Mouse (Mus musculus): Measurements from ENCODE around the gene Kcnj9. TPM values are rescaled to one million over a fixed set of nuclear protein-coding genes. Genes with fewer than 3 reads are reported as not detected.
A peak's percentile ranks its signal among the peaks of the same experiment; 100 is the strongest.

The Kcnj9 gene
- polyA plus RNA-seq, 1 experiment from 2014 or later, result not detected

DNA sequence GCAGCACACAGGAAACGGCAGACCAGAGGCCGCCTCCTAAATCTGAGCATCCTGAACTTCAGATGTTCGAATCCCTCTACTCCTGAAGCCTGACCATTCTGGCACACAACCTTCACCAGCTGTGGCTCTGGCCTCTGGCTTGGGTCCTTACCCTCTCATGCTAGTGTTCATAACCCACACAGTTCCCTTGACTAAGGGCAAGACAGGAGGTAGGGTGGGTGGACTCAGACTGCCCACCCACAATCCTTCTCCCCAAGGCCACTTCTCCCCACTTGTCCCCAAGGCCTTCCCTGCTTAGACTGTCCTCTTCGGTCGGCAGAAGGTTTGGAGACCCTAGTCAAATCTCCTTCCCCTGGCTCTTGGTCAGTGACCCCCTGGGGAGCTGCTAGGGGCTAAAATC, 20.4 kb upstream of the Kcnj9 start:
- H3K4me2 ChIP-seq, result 0 out of 2 replicates have a peak overlapping the region, but pooled peaks have one; percentile 24
- ATAC-seq (replicated peaks; ENCODE audit: low FRiP score), result no peak
- H3K4me3 ChIP-seq (replicated peaks), result no peak overlapping the region
- 67% methylated on average over 5 of the region's 5 CpGs for WGBS
- H3K4me1 ChIP-seq, result peaks cover 26% of the 10 kb centered on the region
- H3K9ac ChIP-seq, result no peak overlapping the region
- no peaks in the 10 kb centered on the region for H3K36me3 ChIP-seq
- peaks cover 26% of the 10 kb centered on the region for H3K27me3 ChIP-seq
- no peaks in the 10 kb centered on the region for H3K9me3 ChIP-seq (replicated peaks)
- H3K27ac ChIP-seq, result peak overlapping the region; percentile 88

DNA sequence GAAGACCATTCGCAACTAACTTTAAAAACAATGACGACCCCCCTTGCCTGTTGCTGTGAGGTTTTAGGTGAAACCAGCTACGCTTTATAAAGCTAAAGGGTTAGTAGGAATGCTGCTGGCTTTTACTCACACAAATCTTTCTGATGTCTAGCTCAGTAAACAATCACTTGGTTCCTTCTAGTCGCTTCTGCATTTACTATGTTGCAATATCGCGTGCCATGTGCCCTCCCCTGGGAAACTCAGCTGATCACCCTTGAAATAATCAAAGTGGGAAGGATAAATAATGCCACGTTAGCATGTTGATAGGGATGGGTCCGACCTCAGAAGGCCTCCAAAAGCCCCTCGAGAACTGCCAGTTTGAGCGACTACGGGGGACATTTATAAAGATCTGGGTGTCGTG, 18.3 kb upstream of the Kcnj9 start:
- Histone ChIP-seq H3K9ac (no peak overlapping the region), H3K27me3 (peaks cover 36% of the 10 kb centered on the region), H3K27ac (no peak overlapping the region), H3K9me3 (replicated peaks) (no peaks in the 10 kb centered on the region), H3K4me1 (peaks cover 23% of the 10 kb centered on the region), H3K4me3 (replicated peaks) (no peak overlapping the region), H3K4me2 (no peak overlapping the region), H3K36me3 (no peaks in the 10 kb centered on the region)
- ATAC-seq (replicated peaks; ENCODE audit: low FRiP score), result no peak
- WGBS, result 88% methylated on average over 12 of the region's 12 CpGs

DNA sequence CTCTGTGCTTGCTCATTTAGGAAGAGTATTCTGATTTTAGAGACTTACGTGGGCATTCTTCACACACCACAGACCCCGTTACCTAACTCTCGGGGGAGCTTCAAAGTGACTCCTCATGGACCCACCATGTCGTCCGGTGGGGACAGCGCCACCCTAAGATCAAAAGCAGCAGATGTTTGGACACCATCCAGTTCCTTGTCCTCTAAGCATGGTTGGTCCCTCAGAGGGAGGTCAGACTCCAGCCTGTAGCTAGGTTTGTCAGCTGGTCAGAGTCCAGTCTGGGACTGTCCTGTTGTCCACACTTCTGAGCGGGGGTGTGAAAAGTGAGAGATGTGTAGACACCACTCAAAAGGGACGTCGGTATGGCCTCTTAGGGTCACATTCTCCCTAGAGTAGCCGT, 17.6 kb upstream of the Kcnj9 start:
- no peak overlapping the region for H3K4me2 ChIP-seq
- H3K9me3 ChIP-seq (replicated peaks), result no peaks in the 10 kb centered on the region
- no peaks in the 10 kb centered on the region for H3K36me3 ChIP-seq
- no peak overlapping the region for H3K4me3 ChIP-seq (replicated peaks)
- peaks cover 21% of the 10 kb centered on the region for H3K4me1 ChIP-seq
- ATAC-seq (replicated peaks; ENCODE audit: low FRiP score), result no peak
- H3K27ac ChIP-seq, result no peak overlapping the region
- no peak overlapping the region for H3K9ac ChIP-seq
- peaks cover 37% of the 10 kb centered on the region for H3K27me3 ChIP-seq
- 75% methylated on average over 10 of the region's 10 CpGs for WGBS

DNA sequence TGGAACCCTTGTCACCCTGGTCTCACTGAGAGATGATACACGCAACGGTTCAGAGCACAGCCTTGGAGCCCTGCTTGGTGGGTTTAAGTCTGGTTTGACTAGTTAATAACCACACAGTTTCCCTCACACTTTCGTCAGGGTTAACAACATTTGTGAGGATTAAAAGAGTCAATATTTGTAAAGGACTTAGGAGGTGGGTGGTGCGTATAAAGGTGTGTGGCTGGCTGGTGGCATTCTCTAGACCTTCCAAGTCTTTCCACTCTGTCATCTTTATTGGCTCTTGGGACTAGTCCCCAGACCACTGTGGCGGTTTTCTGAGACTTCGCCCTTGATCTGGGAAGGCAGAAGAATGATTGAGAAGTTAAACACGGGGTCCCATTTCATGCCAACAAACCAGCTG, 15.7 kb upstream of the Kcnj9 start:
- no peak overlapping the region for H3K4me2 ChIP-seq
- peaks cover 33% of the 10 kb centered on the region for H3K27me3 ChIP-seq
- no peak overlapping the region for H3K9ac ChIP-seq
- no peak for ATAC-seq (replicated peaks; ENCODE audit: low FRiP score)
- no peak overlapping the region for H3K27ac ChIP-seq
- no peaks in the 10 kb centered on the region for H3K9me3 ChIP-seq (replicated peaks)
- 80% methylated on average over 7 of the region's 7 CpGs for WGBS
- H3K36me3 ChIP-seq, result no peaks in the 10 kb centered on the region
- no peak overlapping the region for H3K4me3 ChIP-seq (replicated peaks)
- peaks cover 14% of the 10 kb centered on the region for H3K4me1 ChIP-seq

DNA sequence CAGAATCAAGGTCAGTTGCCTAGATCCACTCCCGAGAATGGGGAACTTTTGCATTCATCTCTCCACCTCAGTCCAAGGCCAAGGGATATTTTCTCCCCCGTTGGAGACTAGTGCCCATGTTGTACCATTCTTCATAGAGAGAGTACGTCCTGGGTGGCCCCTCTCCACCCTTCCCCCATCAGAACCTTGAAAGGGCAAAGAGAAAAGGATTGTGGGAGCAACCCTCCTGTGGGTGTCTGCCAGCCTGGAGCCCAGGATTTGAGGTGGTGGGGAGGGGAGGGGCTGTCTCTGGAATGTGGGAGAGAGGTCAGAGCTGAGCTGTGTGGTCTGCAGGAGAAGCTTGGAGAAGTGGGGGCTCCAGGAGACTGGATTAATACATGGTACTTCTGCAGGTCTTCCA, 14.8 kb upstream of the Kcnj9 start:
- WGBS, result 61% methylated on average over 3 of the region's 3 CpGs
- peaks cover 39% of the 10 kb centered on the region for H3K27me3 ChIP-seq
- no peaks in the 10 kb centered on the region for H3K9me3 ChIP-seq (replicated peaks)
- no peaks in the 10 kb centered on the region for H3K36me3 ChIP-seq
- no peak overlapping the region for H3K9ac ChIP-seq
- ATAC-seq (replicated peaks; ENCODE audit: low FRiP score), result no peak
- H3K4me3 ChIP-seq (replicated peaks), result no peak overlapping the region
- no peak overlapping the region for H3K27ac ChIP-seq
- H3K4me2 ChIP-seq, result no peak overlapping the region
- H3K4me1 ChIP-seq, result peaks cover 11% of the 10 kb centered on the region

DNA sequence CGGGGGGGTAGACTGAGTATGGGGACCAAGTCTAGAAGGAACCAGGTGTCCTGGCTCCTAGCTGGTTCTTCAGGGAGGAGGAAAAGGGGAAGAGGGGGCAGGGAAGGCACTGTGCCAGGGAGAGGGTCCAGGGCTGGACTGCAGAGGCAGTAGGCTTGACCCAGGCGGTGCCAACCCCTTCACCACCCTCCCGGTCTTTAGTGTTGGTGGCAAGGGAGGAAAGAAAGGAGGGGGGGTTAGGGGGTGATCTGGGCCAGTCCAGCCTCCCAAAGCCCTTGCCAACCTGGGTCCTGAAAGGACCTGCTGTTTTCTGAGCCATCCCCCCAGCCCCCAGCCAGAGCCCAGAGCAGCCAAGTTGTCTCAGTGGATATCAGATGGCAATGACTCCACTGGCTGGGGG, 13.6 kb upstream of the Kcnj9 start:
- Histone ChIP-seq H3K4me3 (replicated peaks) (no peak overlapping the region), H3K27ac (no peak overlapping the region), H3K4me1 (peaks cover 11% of the 10 kb centered on the region), H3K9me3 (replicated peaks) (no peaks in the 10 kb centered on the region), H3K9ac (no peak overlapping the region), H3K4me2 (no peak overlapping the region), H3K36me3 (no peaks in the 10 kb centered on the region), H3K27me3 (peaks cover 48% of the 10 kb centered on the region)
- ATAC-seq (replicated peaks; ENCODE audit: low FRiP score), result no peak
- WGBS, result 91% methylated on average over 3 of the region's 3 CpGs

DNA sequence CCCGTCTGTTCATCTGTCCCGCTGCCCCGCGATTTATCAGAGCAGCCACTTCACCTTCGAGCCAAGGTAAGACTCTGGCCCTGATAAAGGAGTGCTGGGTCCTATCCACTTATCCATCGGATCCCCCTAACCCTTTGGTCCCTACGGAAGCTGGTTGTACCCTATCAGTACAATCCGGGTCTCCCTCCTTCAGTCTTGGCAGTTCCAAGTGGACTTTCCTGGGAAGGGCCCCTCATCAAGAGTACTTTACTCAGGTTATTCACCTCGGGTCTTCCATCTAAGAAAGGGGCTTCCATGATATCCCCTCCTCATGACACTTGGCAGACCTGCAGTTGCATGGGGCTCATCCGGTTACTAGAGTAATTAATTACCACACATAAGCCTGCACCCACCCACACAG, 12.3 kb upstream of the Kcnj9 start:
- Histone ChIP-seq H3K27ac (no peak overlapping the region), H3K36me3 (no peaks in the 10 kb centered on the region), H3K4me3 (replicated peaks) (peak overlapping the region; percentile 52), H3K4me1 (peaks cover 11% of the 10 kb centered on the region), H3K9ac (0 out of 2 replicates have a peak overlapping the region, but pooled peaks have one; percentile 29), H3K9me3 (replicated peaks) (no peaks in the 10 kb centered on the region), H3K27me3 (peaks cover 52% of the 10 kb centered on the region), H3K4me2 (peak overlapping the region; percentile 83)
- peak; percentile 26; the same call in 1 of the 2 replicates for ATAC-seq (replicated peaks; ENCODE audit: low FRiP score)
- WGBS, result 19% methylated on average over 10 of the region's 10 CpGs

- no peak within 1 kb of the TSS for H3K27ac ChIP-seq
- H3K4me1 ChIP-seq, result peaks cover 11% of the 10 kb centered on the region
- 3% methylated on average over 38 of the region's 38 CpGs for WGBS
- no peaks in the 10 kb centered on the region for H3K9me3 ChIP-seq (replicated peaks)
- peak within 1 kb of the TSS; percentile 52 for H3K4me3 ChIP-seq (replicated peaks)
- peak within 1 kb of the TSS; percentile 29; the same call in 1 of the 2 replicates for H3K9ac ChIP-seq
- peak; percentile 95 for ATAC-seq (replicated peaks; ENCODE audit: low FRiP score)
- no peaks in the 10 kb centered on the region for H3K36me3 ChIP-seq
- H3K27me3 ChIP-seq, result peaks cover 52% of the 10 kb centered on the region
- peak within 1 kb of the TSS; percentile 83 for H3K4me2 ChIP-seq
Observed at GRCm38 (mm10) chr1:172340729-172341321, 11.7 kb upstream of the Kcnj9 start, which contains the start of gene Kcnj10. Gene Kcnj10 (plus strand): TSS chr1:172341210.

DNA sequence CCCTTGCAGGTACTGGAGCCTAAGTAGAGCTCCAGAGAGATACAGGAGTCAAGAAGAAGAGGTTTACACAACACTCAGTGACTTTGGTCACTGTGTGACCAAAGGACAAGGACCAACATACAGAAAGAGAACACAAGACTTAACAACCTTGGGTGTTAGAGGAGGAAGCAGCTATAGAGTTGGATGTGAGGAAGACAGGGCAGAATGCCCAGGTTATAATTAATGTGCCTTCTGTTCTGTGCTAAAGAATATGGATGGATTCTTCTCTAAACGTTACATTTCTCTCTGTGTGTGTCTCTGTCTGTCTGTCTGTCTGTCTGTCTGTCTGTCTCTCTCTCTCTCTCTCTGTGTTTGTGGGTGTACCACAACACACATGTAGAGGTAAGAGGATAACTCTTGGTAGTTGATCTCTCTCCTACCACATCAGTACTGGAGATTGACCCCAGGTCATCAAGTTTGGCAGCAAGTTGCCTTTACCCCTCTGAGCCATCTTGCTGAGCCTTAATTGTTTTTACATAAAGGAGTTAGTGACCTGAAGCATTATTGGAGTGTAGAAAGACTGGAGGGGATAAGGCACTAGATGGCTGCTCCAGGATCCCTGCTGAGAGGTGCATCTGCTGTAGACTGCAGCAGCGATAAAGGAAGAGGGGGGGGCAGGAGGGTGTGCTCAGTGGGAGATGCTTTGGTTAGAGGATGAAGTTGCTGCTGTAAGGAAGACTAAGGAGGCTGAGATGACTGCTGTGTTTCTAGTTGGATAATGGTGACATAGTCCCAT, 8.5 kb upstream of the Kcnj9 start:
- H3K27ac ChIP-seq, result no peak overlapping the region
- no peak overlapping the region for H3K4me3 ChIP-seq (replicated peaks)
- no peaks in the 10 kb centered on the region for H3K36me3 ChIP-seq
- no peaks in the 10 kb centered on the region for H3K9me3 ChIP-seq (replicated peaks)
- no peak overlapping the region for H3K4me2 ChIP-seq
- WGBS, result 48% methylated on average over 2 of the region's 2 CpGs
- no peak for ATAC-seq (replicated peaks; ENCODE audit: low FRiP score)
- peaks cover 11% of the 10 kb centered on the region for H3K4me1 ChIP-seq
- H3K9ac ChIP-seq, result no peak overlapping the region
- peaks cover 50% of the 10 kb centered on the region for H3K27me3 ChIP-seq

- no peak overlapping the region for H3K4me3 ChIP-seq (replicated peaks)
- H3K9me3 ChIP-seq (replicated peaks), result no peaks in the 10 kb centered on the region
- H3K4me2 ChIP-seq, result no peak overlapping the region
- no peak overlapping the region for H3K9ac ChIP-seq
- no peaks in the 10 kb centered on the region for H3K36me3 ChIP-seq
- WGBS, result 77% methylated on average over 15 of the region's 15 CpGs
- peaks cover 6% of the 10 kb centered on the region for H3K4me1 ChIP-seq
- ATAC-seq (replicated peaks; ENCODE audit: low FRiP score), result no peak
- H3K27me3 ChIP-seq, result peaks cover 48% of the 10 kb centered on the region
- H3K27ac ChIP-seq, result no peak overlapping the region
Observed at GRCm38 (mm10) chr1:172335804-172336203, 6.7 kb upstream of the Kcnj9 start.

- H3K4me2 ChIP-seq, result no peak overlapping the region
- no peaks in the 10 kb centered on the region for H3K9me3 ChIP-seq (replicated peaks)
- no peak overlapping the region for H3K9ac ChIP-seq
- no peak; the same call in 1 of the 2 replicates for ATAC-seq (replicated peaks; ENCODE audit: low FRiP score)
- no peaks in the 10 kb centered on the region for H3K36me3 ChIP-seq
- WGBS, result 19% methylated on average over 3 of the region's 3 CpGs
- peaks cover 55% of the 10 kb centered on the region for H3K27me3 ChIP-seq
- no peak overlapping the region for H3K4me3 ChIP-seq (replicated peaks)
- no peak overlapping the region for H3K27ac ChIP-seq
- no peaks in the 10 kb centered on the region for H3K4me1 ChIP-seq
Observed at GRCm38 (mm10) chr1:172333512-172333911, 4.4 kb upstream of the Kcnj9 start.

GRCm38 (mm10) chr1:172332925-172333324, 3.8 kb upstream of the Kcnj9 start:
- Histone ChIP-seq H3K36me3 (no peaks in the 10 kb centered on the region), H3K27ac (no peak overlapping the region), H3K4me1 (no peaks in the 10 kb centered on the region), H3K9ac (no peak overlapping the region), H3K9me3 (replicated peaks) (no peaks in the 10 kb centered on the region), H3K27me3 (peaks cover 55% of the 10 kb centered on the region), H3K4me3 (replicated peaks) (no peak overlapping the region), H3K4me2 (no peak overlapping the region)
- no peak for ATAC-seq (replicated peaks; ENCODE audit: low FRiP score)
- WGBS, result 83% methylated on average over 2 of the region's 2 CpGs

Data from kidney, embryonic 15.5 days (tissue).